Mouse (Mus musculus): ENCODE data around the gene Pparg.

Pparg gene

DNA sequence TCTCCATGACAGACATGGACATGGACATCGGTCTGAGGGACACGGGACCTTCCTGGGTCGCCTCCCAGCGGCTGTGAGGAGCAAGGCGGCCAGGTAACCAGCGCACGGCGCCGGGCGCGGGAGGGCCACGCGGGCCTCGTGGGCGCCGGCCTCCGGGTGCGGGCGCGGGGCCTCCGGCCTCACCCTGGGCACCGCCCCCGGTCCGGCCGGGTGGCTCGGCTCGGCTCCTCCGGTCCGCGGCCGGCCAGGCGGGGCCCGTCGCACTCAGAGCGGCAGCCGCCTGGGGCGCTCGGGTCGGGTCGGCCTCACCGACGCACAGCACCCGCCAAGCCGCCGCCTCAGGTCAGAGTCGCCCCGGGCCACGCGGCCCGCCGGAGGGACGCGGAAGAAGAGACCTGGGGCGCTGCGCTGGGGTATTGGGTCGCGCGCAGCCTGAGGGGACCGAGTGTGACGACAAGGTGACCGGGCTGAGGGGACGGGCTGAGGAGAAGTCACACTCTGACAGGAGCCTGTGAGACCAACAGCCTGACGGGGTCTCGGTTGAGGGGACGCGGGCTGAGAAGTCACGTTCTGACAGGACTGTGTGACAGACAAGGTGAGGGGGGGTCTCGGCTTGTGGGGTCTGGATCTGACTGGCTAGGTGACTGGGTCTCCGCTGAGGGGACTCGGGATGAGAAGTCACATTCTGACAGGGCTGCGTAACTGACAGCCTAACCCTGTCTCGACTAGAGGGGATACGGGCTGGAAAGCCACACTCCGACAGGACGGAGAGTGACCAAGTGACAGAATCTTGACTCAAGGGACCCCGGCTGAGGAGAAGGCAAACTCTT lies at the start of gene Pparg:
Gene Pparg (plus strand): TSS at position 176 of the 830 bp plus-strand sequence.
- peak; percentile 57 to 61 for DNase-seq (ENCODE audit: low spot score in 2 of 2)

DNA sequence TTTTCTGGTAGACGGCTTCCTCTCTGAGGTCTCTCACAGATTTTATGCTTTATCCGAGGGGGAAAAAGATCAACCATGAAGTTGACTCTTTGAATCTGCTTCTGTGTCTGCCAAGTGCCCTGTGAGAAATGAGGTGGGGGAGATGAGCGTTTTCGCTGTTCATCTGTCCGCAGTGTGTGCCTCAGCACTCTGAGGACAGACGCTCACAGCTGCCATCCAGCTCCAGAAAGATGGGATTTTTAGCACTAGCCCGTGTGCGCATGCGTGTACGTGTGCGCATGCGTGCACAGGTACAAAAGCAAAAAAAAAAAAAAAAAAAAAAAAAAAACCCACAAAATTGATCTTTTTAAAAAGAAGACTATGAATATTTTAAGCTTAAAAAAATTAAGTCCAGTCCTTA lies 48.0 kb upstream of the Pparg start:
- no peak for DNase-seq (ENCODE audit: low spot score in 2 of 2)

DNA sequence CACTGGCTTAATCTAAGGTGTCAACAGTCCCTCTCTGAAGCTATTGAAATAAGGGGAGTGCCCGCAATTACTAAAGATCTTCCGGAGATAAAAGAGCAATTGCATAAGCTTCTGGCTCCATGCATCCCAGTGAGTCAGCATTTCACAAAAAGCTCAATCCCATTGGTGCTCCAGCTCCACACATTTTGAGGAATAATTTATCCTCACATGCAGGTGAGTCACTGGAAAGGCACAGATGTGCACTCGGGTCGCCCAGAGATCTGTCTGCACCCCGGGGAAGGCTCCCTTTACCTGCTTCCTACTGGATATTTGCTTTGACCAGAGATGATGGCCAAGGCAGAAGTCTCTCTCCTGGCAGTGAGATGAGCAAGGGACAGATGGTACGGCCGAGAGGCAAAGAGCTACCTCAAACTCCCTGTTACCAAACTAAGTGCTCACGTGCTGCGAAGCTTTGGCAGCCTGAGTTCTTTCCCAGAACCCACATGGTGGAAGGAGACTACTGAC lies 47.5 kb upstream of the Pparg start:
- no peak for DNase-seq (ENCODE audit: low spot score in 2 of 2)

DNA sequence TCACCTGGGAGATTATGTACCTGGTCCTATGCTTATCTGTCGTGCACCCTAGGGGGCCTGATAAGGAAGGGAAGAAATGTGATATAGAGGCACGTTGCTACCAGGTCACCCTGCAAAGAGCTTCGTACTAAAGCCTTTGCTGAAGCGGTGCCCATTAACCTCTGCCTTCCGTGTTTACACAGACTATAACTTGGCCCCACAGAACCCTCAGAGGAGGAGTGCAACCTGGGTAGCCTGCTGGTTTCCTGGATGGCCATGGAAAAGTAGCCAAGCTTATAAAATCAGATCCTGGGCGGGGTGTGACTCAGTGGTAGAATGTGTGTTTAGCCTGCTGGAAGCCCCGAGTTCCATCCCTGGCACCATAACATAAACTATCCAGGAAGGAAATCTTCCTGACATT lies 46.8 kb upstream of the Pparg start:
- DNase-seq (ENCODE audit: low spot score in 2 of 2), result no peak

DNA sequence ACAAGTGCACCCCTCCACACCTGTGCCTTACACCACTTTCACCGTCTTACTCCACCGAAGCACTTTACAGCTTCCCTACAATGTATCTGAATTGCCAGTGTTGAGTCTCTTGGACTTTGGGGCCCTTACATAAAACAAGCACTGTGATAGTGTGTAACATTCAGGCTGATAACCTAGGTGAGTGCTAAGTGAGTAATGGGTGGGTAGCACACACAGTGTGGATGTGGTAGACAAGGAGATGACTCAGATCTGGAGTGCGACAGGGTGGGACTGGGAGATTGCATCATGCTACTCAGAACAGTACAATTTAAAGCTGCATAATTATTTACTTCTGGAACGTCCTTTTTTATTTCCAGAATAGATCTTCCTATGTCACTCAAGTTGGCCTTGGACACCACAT lies 45.0 kb upstream of the Pparg start:
- DNase-seq (ENCODE audit: low spot score in 2 of 2), result no peak

DNA sequence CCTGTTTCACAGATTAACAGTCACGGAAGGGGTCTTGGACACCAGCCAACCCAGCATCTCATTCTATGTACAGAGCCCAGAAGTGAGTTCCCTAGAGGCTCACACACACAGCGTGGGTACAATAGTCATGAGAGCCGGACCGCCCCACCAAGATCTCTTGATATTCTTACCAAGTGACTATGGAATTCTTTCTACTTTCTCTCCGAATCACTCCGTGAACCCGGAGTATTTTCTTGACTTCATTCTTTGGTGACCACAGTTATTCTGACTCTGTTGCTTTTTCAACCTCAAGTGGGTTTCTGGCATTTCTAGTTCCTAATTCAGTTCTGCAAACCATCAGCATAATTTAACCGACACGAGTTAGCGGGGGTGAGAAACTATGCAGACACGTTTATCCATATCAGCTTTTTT lies 43.9 kb upstream of the Pparg start:
- no peak for DNase-seq (ENCODE audit: low spot score in 2 of 2)

DNA sequence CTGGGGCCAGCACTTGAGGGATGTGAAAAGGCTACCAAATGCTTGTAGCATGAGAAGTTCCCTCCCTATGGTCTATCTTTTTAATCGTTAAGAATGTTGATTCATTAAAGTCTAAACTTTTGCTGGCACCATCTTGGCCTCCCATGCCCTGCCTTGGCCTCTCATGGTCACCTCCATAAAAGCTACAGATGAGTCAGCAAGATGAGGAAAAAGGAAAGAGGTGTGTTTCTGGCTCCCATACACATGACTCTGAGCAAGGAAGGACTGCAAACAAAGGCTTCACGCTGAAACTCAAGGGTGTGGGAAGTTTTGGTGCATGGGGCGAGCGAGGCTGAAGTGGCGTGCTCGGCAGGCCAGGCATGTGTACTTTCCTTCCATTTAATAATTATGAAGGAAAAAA lies 41.9 kb upstream of the Pparg start:
- no peak for DNase-seq (ENCODE audit: low spot score in 2 of 2)

DNA sequence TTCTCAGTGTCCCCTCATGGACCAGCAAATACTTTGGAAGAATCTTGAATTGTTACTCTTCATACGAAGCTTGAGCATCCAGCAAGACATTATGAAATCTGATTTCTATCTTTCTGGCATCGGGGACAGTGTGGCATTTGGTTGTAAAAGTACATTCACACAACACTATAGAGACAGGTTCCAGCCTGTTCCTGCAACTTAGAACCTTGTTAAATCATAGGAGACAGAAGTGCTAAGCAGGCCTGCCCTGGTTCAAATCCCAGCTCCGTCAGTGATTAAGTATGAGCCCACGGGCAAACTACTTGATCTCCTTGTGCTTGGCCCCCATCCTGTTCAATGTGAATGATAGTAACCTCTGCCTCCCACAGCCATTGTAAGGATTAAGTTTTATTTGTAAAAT lies 41.1 kb upstream of the Pparg start:
- no peak for DNase-seq (ENCODE audit: low spot score in 2 of 2)

DNA sequence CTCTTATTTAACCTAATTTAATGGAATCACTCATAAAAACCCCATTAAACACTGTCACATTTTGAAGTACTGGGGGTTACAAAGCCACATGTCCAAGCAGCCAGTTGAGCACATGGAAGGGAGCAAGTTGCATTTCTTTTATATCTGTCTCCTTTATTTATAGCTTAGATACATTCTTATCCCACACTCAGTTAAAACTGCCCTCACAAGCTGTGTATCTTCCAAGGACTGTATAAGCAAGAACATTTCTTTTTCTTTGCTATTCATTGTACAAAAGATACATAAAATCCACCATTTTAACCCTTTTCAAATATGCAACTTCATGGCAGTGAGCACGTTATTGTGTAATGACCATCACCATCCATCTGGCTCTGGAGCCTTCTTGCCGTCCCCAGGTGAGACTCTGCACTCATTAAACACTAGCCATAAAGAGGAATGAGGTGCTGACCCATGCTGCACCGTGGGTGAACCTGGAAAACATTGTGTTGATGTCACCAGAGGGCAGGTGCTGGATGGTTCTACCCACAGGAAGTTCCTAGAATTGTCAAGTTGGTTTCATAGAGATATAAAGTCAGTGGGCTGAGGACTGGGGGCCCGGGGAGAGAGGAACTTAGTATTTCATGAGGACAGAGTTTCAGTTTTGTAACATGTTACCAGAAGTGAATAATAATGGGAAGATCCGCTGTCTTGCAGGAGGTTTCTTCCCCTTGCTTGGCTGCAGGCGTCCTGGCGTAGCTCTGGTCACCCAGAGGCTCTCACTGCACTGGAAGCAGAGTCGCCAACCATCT lies 39.6 kb upstream of the Pparg start:
- DNase-seq (ENCODE audit: low spot score in 2 of 2), result no peak

DNA sequence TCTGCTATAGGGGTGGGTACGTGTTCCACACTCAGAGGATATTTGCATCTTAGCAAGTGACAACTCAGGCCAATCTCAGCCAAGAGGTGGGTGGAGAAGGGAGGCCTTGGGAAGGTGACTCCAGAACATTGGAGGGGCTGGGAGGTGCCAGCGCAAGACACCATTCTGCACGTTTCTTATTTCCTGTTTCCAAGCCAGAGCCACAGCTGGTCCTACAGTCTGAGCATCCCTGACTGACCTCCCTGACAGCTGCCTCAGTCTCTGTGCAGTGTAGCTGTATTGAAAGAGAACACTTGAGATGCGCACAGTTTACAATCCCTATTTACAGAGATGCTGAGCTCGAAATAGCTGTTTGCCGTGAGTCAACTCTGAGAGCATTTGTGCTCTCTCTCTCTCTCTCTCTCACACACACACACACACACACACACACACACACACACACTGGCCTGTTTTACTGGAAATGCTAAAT lies 38.8 kb upstream of the Pparg start:
- no peak for DNase-seq (ENCODE audit: low spot score in 2 of 2)

DNA sequence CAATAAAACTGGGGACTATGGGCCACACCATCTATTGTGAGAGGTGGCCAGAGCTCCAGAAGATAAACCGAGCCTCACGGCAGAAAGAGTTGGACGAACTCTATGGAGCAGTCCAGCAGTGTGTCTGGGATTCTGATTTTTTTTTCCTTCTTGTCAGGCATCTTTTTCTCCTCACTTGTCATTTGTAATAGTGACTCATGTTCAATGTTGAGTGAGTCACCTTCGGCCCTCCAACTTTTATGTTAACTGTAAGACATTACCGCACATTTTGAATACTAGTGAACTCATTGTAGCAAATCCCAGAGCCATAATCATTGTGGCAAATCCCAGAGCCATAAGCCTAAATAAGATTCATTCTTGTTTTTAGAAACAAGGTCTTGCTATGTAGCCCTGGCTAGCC lies 37.8 kb upstream of the Pparg start:
- no peak for DNase-seq (ENCODE audit: low spot score in 2 of 2)

DNA sequence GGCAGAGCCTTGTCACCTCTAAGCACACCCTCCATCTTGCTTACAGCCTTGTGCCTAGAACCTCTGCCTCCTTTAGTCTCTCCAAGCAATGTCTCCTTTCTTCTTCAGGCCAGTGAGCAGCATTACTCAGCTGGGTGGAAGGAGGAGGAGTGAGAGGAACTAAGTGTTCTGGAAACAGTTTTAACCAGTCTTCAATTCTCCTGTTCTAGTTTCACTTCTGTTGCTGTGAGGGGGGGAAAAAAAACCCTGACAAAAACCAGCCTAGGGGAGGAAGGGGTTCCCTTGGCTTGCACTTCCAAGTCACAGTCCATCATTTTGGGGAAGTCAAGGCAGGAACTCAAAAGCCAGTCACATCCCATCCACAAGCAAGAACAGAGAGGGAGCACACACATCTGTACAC lies 29.8 kb upstream of the Pparg start:
- no peak for DNase-seq (ENCODE audit: low spot score in 2 of 2)

DNA sequence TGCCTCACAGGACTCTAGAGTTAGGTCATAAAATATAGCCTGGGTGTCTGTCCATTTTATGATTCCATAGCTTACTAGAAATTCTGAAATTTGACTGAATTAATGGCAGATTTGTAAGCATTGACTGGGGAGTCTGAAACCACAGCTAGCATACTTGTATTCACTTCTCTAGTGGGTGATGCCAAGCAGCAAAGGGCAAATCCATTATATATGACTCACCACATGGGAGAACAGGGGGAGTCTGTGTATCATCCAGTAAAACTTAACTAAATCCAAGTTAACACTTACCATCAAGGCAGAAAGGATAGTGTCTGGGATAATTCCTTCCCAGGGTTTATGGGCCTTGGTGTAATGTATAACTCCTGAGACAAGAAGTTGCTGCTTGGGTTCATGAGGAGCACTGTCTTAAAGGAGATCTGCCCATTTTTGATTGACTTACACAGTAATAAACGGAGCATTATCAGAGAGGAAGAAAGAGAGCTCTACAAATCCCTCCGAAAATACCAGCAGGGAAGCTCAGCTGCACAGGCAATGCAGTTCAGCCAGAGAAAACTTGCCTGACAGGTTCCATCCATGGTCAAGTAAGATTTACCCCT lies 27.6 kb upstream of the Pparg start:
- DNase-seq (ENCODE audit: low spot score in 2 of 2), result no peak

DNA sequence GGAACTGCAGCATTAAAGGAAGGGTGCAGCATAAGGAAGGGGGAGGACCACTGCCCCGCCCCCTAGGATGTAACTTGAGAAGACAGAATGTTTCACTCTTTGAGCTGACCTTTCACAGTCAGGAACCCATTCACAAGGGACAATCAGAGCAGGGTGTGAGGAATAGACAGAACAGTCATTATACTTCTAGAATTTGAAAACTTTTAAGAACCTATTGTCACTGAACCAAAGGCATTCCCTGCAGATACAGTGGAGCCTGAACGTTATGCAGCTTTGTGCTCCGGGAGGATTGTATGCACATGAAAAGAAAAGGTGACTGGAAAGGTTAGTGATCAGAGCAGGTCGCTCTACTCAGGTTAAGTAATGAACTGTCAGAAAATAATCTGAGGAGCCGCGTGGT lies 25.2 kb upstream of the Pparg start:
- no peak for DNase-seq (ENCODE audit: low spot score in 2 of 2)

DNA sequence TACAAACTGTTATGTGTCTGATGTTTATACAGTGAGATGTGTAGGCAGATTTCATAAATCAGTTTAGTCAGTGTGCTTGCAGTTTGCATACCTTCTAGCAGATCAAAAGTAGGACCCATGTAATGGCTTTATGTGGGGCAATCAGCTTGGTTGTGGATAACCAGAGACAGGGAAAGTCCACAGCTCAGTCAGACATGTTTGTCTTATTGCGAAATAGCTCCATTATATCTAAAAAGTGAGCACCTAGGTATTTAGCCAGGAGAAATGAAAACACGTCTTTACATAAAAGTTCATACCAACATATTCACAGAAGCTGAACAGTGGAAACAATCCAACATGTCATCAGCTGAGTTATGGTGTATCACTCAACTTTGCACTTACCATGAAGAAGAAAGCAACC lies 20.7 kb upstream of the Pparg start:
- no peak for DNase-seq (ENCODE audit: low spot score in 2 of 2)

DNA sequence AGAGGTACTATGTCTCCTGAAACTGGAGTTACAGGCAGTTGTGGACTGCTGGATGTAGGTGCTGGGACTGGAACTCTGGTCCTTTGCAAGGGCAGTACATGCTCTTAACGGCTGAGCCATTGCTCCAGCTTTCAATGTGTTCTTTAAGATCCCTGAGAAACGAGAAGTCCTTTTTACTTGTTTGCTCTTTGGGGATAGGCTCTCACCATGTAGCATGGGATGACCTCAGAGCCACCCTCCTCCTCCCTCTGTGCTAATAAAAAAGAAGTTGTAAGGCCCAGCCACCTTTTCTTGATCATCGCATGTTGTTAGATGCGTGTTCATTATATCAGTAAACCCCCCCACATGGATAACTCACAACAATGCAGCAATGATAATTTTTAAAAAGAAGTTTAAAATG lies 17.7 kb upstream of the Pparg start:
- DNase-seq (ENCODE audit: low spot score in 2 of 2), result no peak

DNA sequence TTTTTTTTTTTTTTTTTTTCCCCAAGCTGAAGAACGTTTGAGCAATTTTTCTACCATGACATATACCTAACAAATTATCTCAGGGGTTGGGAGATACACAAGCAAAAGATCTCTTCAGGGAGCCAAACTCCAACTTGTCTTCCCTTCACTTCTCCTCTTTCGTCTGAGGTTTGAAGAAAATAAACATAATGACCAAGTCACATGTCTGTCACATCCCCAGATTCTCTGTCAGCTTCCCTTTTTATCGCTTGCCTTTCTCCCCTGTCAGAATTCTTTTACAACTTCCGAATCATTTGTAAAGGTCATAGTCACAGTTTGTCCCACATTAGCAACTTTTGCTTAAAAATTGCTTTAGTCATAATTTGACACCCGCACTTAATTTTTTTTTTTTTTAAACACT lies 17.2 kb upstream of the Pparg start:
- no peak for DNase-seq (ENCODE audit: low spot score in 2 of 2)

DNA sequence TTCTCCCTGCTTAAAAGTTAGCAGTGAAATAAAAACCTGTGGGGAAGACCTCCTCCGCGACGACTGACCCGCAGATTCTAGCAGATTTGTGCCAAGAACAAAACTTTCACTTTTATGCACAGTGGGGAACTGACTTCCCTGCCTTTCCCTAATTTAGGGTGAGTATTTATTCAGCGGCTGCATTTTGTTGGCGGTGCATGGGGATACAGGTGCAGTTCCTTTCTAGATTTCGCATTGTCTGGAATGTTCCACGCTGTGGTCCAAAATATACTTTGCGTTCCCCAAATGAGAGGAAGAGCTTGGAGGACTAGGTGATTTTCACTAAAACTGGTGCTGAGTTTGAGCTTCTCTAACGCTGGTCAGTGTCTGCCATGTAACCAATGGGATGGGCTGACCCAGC lies 16.6 kb upstream of the Pparg start:
- no peak for DNase-seq (ENCODE audit: low spot score in 2 of 2)

DNA sequence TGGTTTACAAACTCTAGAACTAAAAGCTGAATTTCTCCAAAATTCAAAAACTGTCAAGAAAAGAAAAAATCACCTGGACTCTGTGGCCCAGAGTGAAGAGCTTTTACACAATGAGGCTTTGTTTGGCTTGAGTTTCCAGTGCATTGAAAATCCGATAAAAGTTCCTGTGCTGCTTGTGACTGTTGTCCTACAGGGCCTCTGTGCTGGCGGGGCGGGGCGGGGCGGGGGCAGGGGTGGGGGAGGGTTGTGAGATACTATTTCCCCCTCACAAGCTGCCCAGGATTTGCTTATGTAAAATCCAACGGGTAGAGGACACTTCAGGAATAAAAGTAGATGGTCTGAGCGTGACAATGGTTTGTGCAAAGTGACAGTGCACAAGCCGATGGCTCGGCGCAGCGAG lies 16.2 kb upstream of the Pparg start:
- DNase-seq (ENCODE audit: low spot score in 2 of 2), result no peak

DNA sequence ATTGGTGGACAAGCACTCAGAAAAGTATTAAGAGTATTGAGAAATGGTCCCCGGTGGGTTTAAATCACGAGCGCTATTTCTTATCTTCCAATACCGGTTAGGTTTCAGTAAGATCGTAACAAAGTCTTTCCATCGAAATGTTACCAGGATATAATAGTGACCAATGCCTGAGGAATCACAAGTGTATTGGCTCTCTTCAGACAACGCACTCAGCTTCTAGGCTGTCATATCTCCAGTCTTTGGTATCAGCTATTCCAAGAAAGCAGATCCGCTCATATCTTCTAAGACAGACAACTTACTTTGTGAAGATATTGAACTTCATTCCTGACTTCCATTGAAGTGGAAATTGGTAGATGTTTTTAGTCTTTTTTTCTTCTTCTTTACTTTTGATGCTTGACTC lies 15.7 kb upstream of the Pparg start:
- DNase-seq (ENCODE audit: low spot score in 2 of 2), result no peak

DNA sequence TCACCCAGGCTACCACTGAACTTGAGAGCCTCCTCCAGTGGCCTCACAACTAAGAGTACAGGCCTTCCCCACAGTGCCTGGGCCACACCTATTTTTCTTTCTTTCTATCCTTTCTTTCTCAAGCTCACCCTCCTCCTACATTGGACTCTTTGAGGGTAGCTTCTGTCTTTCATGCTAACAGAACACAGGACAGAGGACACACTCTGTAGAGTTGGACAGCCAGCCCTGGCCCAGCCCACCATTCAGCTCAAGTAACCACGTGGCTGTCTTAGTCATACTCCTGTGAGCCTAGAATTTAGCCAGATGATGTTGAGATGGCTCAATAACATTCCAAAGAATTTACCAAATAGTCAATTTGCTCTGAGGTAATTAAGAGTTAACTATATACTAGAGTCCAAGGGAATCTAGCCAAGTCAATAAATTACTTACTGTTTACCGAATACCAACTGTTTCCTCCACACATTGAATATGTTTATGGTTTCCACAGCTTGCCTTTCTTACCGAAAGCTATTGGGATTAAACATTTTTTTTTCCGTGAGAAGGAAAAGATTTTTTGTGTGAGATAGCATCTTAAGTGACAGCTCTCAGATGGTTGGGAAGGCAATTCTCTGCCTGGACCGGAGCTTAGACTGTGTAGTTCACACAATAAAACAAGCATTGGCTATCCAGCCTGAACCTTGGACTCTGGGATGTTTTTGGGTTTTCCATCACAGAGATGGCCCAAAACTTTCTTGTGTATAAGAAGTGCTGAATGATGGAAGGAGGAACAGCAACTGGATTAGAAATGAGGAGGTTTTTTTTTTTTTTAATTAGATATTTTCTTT lies 10.9 kb upstream of the Pparg start:
- no peak for DNase-seq (ENCODE audit: low spot score in 2 of 2)
